Mouse (Mus musculus): ENCODE measurements around the gene Prl2c2. TPM values are rescaled to one million over a fixed set of nuclear protein-coding genes. Genes with fewer than 3 reads are reported as not detected.
A peak's percentile ranks its signal among the peaks of the same experiment; 100 is the strongest.
"Not testable (repeated sequence)": the region's sequence is repeated elsewhere in the genome, so short reads cannot be mapped to it uniquely, and the experiment has no call there.

Gene Prl2c2
- polyA plus RNA-seq (2021): 4.0 TPM

GRCm38 (mm10) chr13:13005283-13005682, at the start of gene Prl2c2:
Gene Prl2c2, minus strand, starts transcription at chr13:13005383.
- CTCF ChIA-PET; DNase-seq (ENCODE audit: low read depth, low spot score); POLR2A ChIA-PET; H3K27me3 ChIP-seq; ATAC-seq; in situ Hi-C loops (cut with MboI; ENCODE audit: low pct_unique_long_range_greater_than_20kb): not testable (repeated sequence)

GRCm38 (mm10) chr13:13025872-13026271, 20.7 kb upstream of the Prl2c2 start:
- DNase-seq (ENCODE audit: low read depth, low spot score); H3K27me3 ChIP-seq; CTCF ChIA-PET; POLR2A ChIA-PET; in situ Hi-C loops (cut with MboI; ENCODE audit: low pct_unique_long_range_greater_than_20kb): not testable (repeated sequence)
- peak; percentile 88 for ATAC-seq

- H3K27me3 ChIP-seq; POLR2A ChIA-PET; in situ Hi-C loops (cut with MboI; ENCODE audit: low pct_unique_long_range_greater_than_20kb); CTCF ChIA-PET: not testable (repeated sequence)
- DNase-seq (ENCODE audit: low read depth, low spot score) (peak; percentile 46), ATAC-seq (peak; percentile 99)
Observed at GRCm38 (mm10) chr13:13013993-13014549, 8.9 kb upstream of the Prl2c2 start.

Other genes with a start within 250 kb of the Prl2c2 start
- 0.30 TPM for gene Prl2c3, start 205.3 kb downstream of the Prl2c2 start, polyA plus RNA-seq (2021)
- gene Prl2c5, start 177.3 kb upstream of the Prl2c2 start, polyA plus RNA-seq (2021): 0.55 TPM

Data from Patski (cell line).